Mouse (Mus musculus): Measurements from ENCODE around the gene Olfr1044.
"Not testable (repeated sequence)": the region's sequence is repeated elsewhere in the genome, so short reads cannot be mapped to it uniquely, and the experiment has no call there.

Gene Olfr1044

DNA sequence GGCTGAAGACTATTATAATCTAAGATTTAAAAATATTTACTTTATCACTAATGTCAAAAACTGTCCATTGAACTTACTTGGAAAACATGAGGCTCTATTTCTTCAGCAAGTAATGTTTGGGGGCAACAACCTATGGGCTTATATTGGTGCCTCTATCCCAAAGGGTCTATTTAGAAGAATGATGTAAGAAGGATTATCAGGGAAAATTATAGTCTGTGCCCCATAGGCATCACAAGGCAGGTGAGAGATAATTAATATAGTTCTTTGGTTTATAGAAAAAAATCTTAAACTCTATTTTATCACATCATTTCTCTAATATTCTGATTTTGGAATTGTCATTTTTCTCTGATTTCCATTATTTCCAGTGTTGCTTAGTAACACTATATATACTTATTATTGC lies at the start of gene Olfr1044:
TSS of gene Olfr1044 (minus strand) at position 101 of the 400 bp plus-strand sequence.
- DNase-seq (ENCODE audit: low read depth, low spot score) = no peak

DNA sequence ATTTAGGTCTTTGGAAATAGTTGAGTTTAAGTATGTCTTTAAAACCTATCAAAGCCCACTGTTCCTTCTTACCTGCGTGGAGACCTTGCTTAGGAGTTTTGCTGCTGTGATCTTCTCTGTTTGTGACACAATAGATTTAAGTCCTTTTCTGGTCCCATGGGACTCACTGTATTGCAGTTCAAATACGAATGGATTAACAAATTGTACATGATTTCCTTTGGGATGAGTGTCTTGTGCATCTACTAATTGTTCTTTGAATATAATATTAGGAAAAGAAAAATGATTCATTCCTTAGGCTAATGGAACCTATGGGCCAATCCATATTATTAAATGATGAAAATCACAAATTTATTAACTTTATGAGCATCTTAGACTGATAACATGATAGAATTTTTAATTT lies 41.6 kb upstream of the Olfr1044 start, which contains the start of gene Olfr1046:
TSS of gene Olfr1046 (minus strand) at position 101 of the 400 bp plus-strand sequence.
- no peak for DNase-seq (ENCODE audit: low read depth, low spot score)

DNA sequence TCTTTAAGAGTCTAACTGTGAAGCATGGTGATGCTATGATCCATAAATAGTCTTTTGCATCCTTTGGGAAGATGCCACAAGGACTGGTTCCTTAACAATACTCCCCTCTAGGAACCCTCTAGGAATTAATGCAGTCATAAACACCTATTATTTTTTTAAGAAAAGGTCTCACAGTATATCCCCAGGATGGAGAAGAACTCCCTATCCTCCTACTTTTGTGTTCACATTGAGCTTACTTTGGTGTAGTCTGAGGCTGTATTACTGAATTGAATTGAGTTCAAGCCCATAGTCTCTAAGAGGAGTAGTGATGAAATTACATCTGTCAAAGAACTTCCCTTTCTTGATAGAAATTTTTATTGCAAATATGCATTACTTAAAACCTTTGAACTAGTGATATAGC lies 25.3 kb upstream of the Olfr1044 start, which contains the start of gene Olfr1045:
TSS of gene Olfr1045 (minus strand) at position 101 of the 400 bp plus-strand sequence.
- DNase-seq (ENCODE audit: low read depth, low spot score) = no peak

DNA sequence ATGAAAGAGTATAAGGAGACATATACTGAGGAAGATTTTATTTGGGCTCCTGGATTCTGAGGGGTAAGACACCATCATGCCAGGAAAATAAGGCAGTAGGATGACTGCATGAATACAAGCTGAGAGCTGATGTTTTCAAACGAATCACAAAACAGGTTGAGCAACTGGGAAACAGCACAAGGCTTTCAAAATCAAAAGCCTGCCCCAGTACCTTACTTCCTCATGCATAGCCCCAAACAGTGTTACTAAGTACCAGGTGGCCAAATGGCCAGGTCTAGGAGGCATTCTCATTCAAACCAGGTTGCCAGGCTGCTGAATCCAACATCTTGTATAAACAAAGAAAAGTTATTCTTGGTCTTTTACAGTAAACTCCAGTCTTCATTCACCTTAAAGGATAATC lies 18.2 kb upstream of the Olfr1044 start:
- DNase-seq (ENCODE audit: low read depth, low spot score) = no peak

DNA sequence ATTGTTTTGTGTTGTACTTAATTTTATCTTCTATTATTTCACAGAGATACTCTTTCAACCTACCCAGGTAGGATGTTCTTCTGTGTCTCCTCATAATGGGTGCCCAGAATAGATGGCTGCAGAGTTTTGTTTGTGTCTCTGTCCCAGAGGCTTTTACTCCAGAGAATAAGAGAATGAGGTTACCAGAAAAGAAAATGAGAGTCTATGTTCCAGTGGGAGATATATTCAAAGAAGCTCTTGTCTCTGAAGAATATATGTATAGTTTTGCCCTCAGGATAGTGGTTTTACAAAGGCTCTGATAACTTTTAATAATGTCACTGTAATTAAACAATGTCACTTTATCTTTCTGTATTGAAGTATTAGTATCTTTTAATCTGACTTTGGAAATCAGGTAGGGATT lies 8.0 kb upstream of the Olfr1044 start, which contains the start of gene Olfr52:
TSS of gene Olfr52 (minus strand) at position 101 of the 400 bp plus-strand sequence.
- no peak for DNase-seq (ENCODE audit: low read depth, low spot score)

DNA sequence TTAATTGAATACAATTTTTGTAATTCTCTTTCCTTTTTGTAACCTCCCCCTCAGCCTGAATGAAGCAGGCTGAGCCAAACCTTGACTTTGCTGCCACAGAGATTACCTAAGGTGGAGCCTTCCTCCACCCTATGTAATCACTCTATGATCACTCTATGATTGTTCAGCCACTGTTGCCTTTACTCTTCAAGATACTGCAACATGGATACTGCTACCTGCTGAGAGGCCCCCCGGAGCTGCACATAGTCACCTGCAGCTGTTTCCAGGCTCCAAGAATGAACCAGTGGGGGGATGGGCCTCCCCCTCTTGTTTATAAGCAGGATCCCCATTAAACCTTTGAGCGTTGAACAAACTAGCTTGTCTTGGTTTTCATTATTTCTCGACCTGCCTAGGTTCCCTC lies 2.3 kb upstream of the Olfr1044 start:
- no peak for DNase-seq (ENCODE audit: low read depth, low spot score)

DNA sequence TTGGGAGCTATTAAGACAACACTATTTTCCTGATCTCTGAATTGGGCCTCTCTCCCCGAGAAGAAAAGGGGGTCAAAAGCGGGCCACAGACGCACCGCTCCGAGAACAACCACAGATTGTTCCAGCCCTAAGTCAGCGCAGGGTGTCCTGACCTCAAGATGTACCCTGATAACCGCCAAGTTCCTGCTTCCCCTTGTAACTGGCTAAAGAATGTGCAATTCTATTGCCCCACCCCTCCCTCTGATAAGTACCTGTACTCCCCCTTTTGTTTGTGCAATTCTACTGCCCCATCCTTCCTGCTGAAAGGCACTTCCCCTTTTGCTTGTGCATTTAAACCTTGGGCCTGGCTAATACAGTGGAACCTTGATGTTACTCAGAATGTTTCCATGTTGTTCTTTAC lies 2.2 kb downstream of the Olfr1044 start:
- DNase-seq (ENCODE audit: low read depth, low spot score) = not testable (repeated sequence)

DNA sequence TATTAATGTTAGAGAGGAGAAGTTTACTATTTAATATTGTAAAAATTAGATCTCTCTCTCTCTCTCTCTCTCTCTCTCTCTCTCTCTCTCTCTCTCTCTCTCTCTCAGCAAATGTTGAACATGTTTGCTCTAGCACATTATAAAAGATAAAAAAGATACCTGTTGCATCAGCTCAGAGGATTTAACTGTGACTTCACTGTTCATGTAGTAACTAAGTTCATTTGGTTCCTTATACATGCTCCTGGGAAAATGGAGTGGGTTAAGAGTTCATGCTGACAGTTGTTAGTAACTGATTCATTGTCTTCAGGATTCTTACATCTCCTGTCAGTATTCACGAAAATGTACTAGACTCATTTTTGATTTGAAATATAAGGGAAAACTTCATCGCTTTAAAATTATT lies 10.2 kb downstream of the Olfr1044 start, which contains the start of gene Olfr1043:
TSS of gene Olfr1043 (minus strand) at position 101 of the 400 bp plus-strand sequence.
- DNase-seq (ENCODE audit: low read depth, low spot score) = no peak

DNA sequence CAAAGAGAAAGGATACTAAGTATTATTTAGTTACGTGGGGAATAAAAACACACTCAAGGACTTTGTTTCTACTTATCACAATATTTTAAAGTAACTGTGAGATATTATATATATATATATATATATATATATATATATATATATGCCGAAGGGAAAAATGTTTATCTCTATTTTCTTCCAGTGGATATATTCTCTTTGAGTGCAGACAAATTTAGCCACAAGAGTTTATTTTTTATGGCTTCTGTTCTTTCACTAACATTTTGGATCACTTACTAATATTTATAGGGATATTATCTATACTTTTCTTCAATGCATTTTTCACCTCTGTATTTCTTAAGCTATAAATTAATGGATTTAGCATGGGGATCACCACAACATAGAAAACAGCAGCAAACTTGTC lies 15.9 kb downstream of the Olfr1044 start, which contains the start of gene Olfr1042:
TSS of gene Olfr1042 (minus strand) at position 101 of the 400 bp plus-strand sequence.
- no peak for DNase-seq (ENCODE audit: low read depth, low spot score)

DNA sequence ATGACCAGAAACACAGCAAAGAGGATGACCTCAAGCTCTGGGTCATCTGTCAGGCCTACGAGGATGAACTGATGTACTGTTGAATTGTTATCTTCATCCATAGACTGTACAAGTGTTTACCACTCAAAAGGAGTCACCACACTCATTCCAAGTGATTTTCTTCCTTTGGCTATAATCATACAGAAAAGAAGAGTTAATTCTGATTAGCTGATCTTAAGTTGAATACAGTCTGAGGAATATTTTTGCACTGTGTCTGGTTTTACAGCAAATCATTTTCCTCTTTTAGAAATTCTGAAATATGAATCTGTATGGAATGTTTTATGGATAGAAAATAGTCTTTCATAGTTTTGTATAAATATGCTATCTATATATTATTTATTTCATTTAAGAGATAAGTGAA lies 31.0 kb downstream of the Olfr1044 start, which contains the start of gene Olfr1040:
TSS of gene Olfr1040 (minus strand) at position 101 of the 400 bp plus-strand sequence.
- DNase-seq (ENCODE audit: low read depth, low spot score) = no peak

DNA sequence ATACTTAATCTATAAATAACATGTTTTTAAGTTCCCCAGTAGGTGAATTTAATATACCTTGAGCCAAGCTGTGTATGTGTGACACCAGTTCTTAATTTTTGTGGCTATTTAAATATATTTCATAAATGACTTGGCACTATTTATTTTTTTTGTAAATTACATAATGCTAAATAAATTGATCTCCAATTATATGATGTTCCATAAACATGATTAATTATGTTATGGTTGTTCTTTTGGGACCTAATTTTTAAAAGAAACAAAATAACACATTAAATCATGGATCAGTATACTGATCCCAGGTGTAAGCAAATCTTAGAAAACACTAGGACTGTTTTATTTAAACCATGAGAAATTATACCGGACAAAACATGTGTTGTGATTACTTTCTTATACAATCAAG lies 41.8 kb downstream of the Olfr1044 start, which contains the start of gene Olfr1039:
TSS of gene Olfr1039 (minus strand) at position 101 of the 400 bp plus-strand sequence.
- no peak for DNase-seq (ENCODE audit: low read depth, low spot score)

All from retina, postnatal 7 days (tissue).